Mouse (Mus musculus) megakaryocyte progenitor cell, adult 5-6 weeks (primary cell): ENCODE data around the gene Timp4. TPM values are rescaled to one million over a fixed set of nuclear protein-coding genes. Genes with fewer than 3 reads are reported as not detected.
A peak's percentile ranks its signal among the peaks of the same experiment; 100 is the strongest.
"Not testable (repeated sequence)": the region's sequence is repeated elsewhere in the genome, so short reads cannot be mapped to it uniquely, and the experiment has no call there.

Source experiments
- ATAC-seq: replicated peaks from 2 replicates; pipeline ENCODE4 v1.8.0; 2016; ENCODE audit warnings: mild to moderate bottlenecking, moderate TSS enrichment, inconsistent platforms; ENCODE audit not compliant: poor library complexity
- total RNA-seq, 2 experiments: library from RNA; stranded (forward) in 1 of 2; stranded (reverse) in 1 of 2; fragments of 157-497, 149-512 nt in 1 of 2; fragments of 200-1000 nt in 1 of 2; gene quantifications; 2 replicates each; pipeline versions ENCODE4 v1.2.3 to v1.2.4; 2015 to 2017

Timp4 gene
- total RNA-seq, 2 experiments from 2014 or later, result not detected

GRCm38 (mm10) chr6:115260507-115260906 is 8.5 kb upstream of the Timp4 start:
- ATAC-seq, result no peak

- ATAC-seq, result no peak
These were observed 3.2 kb upstream of the Timp4 start for GRCm38 (mm10) chr6:115255171-115255570.

GRCm38 (mm10) chr6:115251531-115251985 is 447 bp downstream of the Timp4 start:
- no peak for ATAC-seq

- ATAC-seq, result no peak
These were observed 6.4 kb downstream of the Timp4 start for GRCm38 (mm10) chr6:115245500-115246058.

GRCm38 (mm10) chr6:115244222-115244621 is 7.8 kb downstream of the Timp4 start:
- no peak for ATAC-seq

- no peak for ATAC-seq
These were observed 10.1 kb downstream of the Timp4 start for GRCm38 (mm10) chr6:115241939-115242338.

DNA sequence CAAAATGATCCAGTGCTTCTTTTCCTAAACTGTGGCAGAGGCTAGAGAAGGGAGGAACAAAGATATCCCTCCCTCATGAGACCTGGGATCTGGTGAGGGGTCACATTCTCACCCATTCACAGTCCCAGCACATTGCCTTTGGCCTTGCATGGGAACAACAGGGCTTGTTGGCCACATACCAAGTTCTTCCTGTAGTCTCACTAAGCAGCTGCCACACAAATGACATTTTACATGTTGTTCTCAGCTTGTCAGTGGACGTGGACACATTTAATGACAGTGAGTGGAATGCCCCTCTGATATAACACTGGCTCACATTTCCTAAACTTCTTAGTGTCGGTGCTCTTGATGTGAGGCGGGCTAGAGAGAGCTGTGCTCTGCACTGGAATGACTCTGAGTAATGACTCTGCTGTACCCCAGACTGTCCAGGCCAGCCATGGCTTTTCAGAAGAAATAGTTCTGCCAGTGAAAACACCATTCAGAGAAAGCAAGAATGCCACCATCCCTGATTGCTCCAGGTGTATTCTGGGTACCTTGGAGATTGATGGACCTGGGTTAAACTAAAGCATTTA is 10.8 kb downstream of the Timp4 start:
- ATAC-seq, result no peak

- not testable (repeated sequence) for ATAC-seq
These were observed 11.6 kb downstream of the Timp4 start for GRCm38 (mm10) chr6:115240431-115240830.

DNA sequence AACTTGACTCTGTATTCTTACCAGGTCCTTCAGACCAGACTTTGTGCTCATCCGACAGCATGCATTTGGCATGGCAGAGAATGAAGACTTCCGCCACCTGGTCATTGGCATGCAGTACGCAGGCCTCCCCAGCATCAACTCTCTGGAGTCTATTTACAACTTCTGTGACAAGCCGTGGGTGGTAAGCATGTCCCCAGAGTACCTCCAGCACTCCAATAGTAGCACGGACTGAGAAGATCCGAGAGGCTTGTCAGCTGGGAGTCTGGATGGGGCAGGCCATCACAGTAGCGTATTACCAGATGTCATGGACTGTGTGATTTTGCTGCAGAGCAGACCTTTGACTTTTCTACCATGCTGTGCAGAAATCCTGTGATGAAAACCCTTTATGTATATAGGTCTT is 12.7 kb downstream of the Timp4 start:
- no peak for ATAC-seq

- no peak for ATAC-seq
These were observed 13.7 kb downstream of the Timp4 start for GRCm38 (mm10) chr6:115238031-115239027.

DNA sequence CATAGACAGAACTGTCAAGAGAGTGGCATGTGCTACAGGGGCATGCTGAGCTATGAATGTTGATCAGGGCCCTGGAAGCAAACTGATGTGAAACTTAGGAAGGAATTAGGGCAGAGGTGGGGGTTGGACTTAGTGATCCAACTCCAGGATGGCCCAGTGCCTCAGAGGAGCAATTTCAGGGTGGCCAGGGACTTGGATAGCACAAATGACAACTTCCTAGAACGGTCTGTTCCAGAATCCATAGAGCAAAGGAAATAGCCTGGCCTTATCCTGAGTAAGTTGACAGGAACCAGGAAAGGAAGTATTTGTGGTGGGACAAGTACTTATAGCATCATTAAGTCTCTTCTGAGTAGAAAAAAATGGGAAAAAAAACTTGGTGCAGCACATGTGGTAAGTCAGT is 19.4 kb downstream of the Timp4 start:
- no peak for ATAC-seq

GRCm38 (mm10) chr6:115231836-115232235 is 20.2 kb downstream of the Timp4 start:
- ATAC-seq, result no peak

DNA sequence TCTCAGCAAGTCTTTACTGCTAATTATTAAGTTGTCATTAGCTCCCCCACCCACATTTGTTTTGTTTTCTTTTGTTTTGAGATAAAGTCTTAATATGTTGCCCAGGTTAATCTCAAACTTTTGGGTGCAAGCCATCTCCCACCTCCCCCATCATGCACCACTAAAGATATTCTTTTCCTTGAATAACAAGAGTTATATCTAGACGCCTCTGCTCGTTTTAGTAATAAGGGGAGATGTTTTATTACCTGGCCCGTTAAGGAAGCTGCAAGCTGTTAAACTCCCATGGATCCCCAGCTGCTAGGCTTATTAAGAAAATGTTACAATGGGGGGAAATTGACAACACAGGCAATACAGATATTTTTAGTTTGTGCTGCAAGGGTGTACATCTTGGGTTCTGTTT is 21.4 kb downstream of the Timp4 start:
- no peak for ATAC-seq

DNA sequence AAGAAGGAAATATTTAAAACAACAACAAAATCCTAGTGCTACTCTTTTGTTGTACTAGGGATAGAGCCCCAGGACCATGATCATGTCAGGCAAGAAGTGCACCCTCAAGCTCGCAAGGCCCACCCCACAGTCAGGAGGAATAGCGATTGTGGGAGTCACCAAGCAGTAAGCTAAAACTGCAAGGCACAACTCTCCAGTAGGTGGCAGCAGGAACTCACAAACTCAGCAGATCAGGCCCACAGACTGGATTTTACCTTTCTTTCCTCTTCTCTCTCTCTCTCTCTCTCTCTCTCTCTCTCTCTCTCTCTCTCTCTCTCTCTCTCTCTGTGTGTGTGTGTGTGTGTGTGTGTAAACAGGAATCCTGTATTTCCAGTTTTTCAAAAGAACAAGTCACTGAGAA is 24.5 kb downstream of the Timp4 start:
- ATAC-seq, result peak; percentile 98

DNA sequence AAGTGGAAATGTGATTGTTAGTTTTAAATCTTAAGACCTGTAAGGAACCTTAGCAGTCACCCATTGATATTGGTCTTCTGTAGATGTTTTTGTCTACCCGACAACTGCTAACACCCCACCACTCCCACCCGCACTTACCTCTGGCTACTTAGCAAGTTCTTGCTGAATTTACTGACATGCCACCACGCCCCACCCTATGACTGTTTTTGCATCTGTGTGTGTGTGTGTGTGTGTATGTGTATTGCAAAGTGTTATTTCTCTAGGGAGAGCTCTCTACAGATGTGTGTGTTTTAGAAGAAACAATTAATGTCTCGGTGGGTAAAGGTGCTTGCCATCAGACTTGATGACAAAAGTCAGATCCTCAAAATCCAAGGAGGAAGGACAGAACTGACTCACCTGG is 25.0 kb downstream of the Timp4 start, which contains the start of gene Gm17482:
TSS of gene Gm17482 (plus strand) at position 301 of the 400 bp plus-strand sequence.
- ATAC-seq, result no peak

DNA sequence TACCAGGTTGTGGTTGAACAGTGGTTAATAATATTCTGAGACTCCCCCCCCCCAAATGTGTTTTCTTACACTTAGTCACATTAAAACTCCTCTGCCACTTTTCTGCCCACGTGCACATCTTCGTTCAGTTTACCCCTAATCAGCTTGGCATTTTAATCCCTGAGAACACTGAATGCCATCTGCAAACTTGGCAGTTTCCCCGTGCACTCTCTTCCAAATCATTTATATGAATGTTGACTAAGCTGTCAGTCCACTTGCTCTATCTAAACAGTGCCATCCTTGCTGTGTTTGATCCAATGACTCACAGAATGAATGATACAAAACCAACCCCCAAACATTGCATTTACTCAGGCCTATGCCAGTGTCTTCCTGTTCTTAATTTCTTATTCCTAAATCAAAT is 26.5 kb downstream of the Timp4 start:
- ATAC-seq, result no peak

DNA sequence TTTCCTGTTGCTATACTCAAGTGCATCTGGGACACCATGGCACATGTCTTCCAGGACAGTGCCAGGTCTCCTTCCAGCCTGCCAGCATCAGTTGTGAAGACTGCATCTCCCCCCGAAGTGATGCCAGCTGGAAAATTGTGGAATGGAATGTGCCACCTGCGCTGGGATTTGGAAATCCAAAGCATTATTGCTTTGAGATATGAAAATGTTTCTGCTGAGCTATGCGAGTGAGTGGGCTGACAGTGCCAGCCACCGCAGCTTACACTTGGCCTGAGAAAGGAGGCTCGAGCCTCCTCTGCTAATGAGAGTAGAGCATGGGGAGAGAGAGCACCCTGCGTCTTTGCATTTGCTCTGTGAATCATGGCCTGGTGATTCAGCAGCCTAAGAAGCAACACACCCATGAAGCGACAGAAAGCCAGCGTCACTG is 30.8 kb downstream of the Timp4 start:
- no peak for ATAC-seq

DNA sequence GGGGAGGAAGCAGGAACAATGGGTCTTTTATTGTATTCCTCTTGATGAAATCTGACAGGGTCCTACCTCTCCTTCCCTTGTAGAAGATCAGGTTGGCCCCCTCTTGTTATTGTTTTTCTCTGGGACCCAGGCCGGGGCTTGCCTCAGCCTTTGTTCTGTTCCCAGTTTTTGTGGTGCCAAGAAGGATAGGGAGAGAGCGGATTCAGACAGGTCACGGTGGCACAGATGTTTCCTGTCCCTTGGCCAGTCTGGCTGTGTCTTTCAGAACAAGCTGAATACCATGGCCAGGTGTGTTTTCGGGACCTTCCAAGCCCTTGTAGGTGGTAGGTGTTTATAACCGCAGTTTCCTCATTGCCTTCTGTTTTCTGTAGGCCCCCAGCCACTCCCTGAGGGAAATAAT is 38.9 kb downstream of the Timp4 start:
- no peak for ATAC-seq

- ATAC-seq, result no peak
These were observed 39.7 kb downstream of the Timp4 start for GRCm38 (mm10) chr6:115212132-115212903.

- ATAC-seq, result no peak
These were observed 41.2 kb downstream of the Timp4 start for GRCm38 (mm10) chr6:115210820-115211219.

GRCm38 (mm10) chr6:115210187-115210586 is 41.8 kb downstream of the Timp4 start:
- ATAC-seq, result no peak
